Mouse (Mus musculus) olfactory bulb, adult 2 months (tissue): ENCODE results near the gene Tecpr2. TPM values are rescaled to one million over a fixed set of nuclear protein-coding genes. Genes with fewer than 3 reads are reported as not detected.

Experiments
- H3K27ac ChIP-seq: fragments of 200-500 bp; 2 replicates; pipeline ENCODE4 v1.5.1; 2012; ENCODE audit warnings: low read depth, low read length; ENCODE audit not compliant: insufficient read depth
- H3K4me1 ChIP-seq: fragments of 200-500 bp; 2 replicates; pipeline ENCODE4 v1.6.1; 2012; ENCODE audit warnings: low read length; ENCODE audit not compliant: control insufficient read depth, insufficient read depth
- H3K4me3 ChIP-seq: fragments of 200-500 bp; 2 replicates; pipeline ENCODE4 v1.5.1; 2012; ENCODE audit warnings: mild to moderate bottlenecking, low read depth, low read length, moderate library complexity; ENCODE audit not compliant: insufficient read depth
- CTCF ChIP-seq: fragments of 200-500 bp; IDR thresholded peaks from 2 replicates; pipeline ENCODE4 v1.5.1; 2012; ENCODE audit warnings: low read depth, mild to moderate bottlenecking, low read length, moderate library complexity; ENCODE audit not compliant: insufficient read depth
- POLR2A ChIP-seq: fragments of 200-500 bp; IDR thresholded peaks from 2 replicates; pipeline ENCODE4 v1.6.1; 2012; ENCODE audit warnings: mild to moderate bottlenecking, low read depth, low read length, moderate library complexity; ENCODE audit not compliant: insufficient read depth
- WGBS: fragments of 180-500 bp; shearing (Covaris S2); methylation state at CpG from one replicate; pipeline ENCODE4 v1.1.7; 2018; 5-methylcytosine and 5-hydroxymethylcytosine counted together
- polyA plus RNA-seq: library from polyadenylated mRNA; stranded (reverse); fragments of >200 nt; gene quantifications from 2 replicates; pipeline ENCODE4 v1.2.4, GENCODE M21; 2012; ENCODE audit warnings: low replicate concordance; ENCODE audit not compliant: missing spikeins, insufficient read depth, insufficient read length

The Tecpr2 gene
- polyA plus RNA-seq, 1 experiment: not detected

- 39% methylated on average over 9 of the region's 9 CpGs for WGBS
- 0 out of 2 replicates have a peak overlapping the region, but pooled peaks have one; percentile 34 for H3K27ac ChIP-seq
- no peak overlapping the region for H3K4me3 ChIP-seq
- TF ChIP-seq CTCF (peak; percentile 85), POLR2A (no peak)
- peaks cover 17% of the 10 kb centered on the region for H3K4me1 ChIP-seq
Measured at GRCm38 (mm10) chr12:110935983-110936620, 47.0 kb downstream of the Tecpr2 start.

DNA sequence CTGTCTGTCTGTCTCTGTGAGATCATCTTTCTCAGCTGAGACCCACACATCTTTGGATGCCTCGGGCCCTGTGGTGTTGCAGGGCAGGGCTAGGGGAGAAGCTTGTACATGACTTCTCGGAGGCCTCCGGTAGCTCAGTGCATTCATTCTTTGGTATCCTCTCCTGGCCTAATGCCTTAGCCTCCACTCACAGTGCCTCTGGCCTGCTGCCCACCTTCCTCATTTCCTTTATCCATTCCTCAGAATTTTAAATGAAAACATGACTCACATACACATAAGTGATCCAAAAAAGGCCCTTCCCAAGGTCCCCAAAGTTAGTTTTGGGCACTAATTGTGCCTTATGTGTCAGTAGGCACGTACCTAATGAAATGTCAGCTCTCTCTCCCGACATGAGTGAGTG, 48.4 kb downstream of the Tecpr2 start:
- no peak overlapping the region for H3K4me3 ChIP-seq
- peaks cover 19% of the 10 kb centered on the region for H3K4me1 ChIP-seq
- no peak overlapping the region for H3K27ac ChIP-seq
- TF ChIP-seq POLR2A: no peak
- no peak for TF ChIP-seq CTCF
- 70% methylated on average over 5 of the region's 5 CpGs for WGBS

GRCm38 (mm10) chr12:110939385-110939784, 50.3 kb downstream of the Tecpr2 start:
- Histone ChIP-seq H3K4me3 (no peak overlapping the region), H3K27ac (no peak overlapping the region), H3K4me1 (peaks cover 15% of the 10 kb centered on the region)
- TF ChIP-seq POLR2A (no peak), CTCF (no peak)
- 93% methylated on average over 5 of the region's 5 CpGs for WGBS

- TF ChIP-seq CTCF (no peak), POLR2A (no peak)
- 64% methylated on average over 3 of the region's 3 CpGs for WGBS
- Histone ChIP-seq H3K4me3 (no peak overlapping the region), H3K4me1 (peaks cover 18% of the 10 kb centered on the region), H3K27ac (peak overlapping the region; percentile 82)
Measured at GRCm38 (mm10) chr12:110940869-110941268, 51.8 kb downstream of the Tecpr2 start.

GRCm38 (mm10) chr12:110946216-110946615, 57.2 kb downstream of the Tecpr2 start:
- TF ChIP-seq CTCF: no peak
- Histone ChIP-seq H3K4me3 (no peak overlapping the region), H3K27ac (peak overlapping the region; percentile 80), H3K4me1 (peaks cover 11% of the 10 kb centered on the region)
- WGBS: 38% methylated on average over 7 of the region's 7 CpGs

- WGBS: 93% methylated on average over 6 of the region's 6 CpGs
Measured at GRCm38 (mm10) chr12:110948082-110948909, 59.2 kb downstream of the Tecpr2 start.

DNA sequence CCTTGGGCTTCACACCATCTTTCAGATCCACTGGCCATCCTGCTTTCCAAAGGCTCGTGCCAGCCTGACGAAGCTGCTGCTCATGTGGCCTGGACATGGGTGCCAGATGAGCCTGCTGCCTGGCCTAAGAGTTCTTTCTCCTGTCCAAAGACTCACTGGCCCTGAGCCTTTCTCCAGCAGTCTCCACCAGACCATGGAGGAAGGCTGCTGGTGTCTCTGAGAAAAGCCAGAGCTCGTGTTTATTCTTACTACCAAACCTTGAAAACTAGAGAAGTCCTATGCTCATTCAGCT, 59.8 kb downstream of the Tecpr2 start:
- Histone ChIP-seq H3K4me1 (peaks cover 9% of the 10 kb centered on the region), H3K27ac (no peak overlapping the region), H3K4me3 (no peak overlapping the region)
- 85% methylated on average over 3 of the region's 3 CpGs for WGBS
- TF ChIP-seq POLR2A: no peak
- TF ChIP-seq CTCF: no peak

More at GRCm38 (mm10) chr12:110948082-110948909, 59.2 kb downstream of the Tecpr2 start:
- Histone ChIP-seq H3K4me3 (no peak overlapping the region), H3K27ac (no peak overlapping the region), H3K4me1 (peaks cover 9% of the 10 kb centered on the region)
- TF ChIP-seq POLR2A (no peak), CTCF (no peak)

DNA sequence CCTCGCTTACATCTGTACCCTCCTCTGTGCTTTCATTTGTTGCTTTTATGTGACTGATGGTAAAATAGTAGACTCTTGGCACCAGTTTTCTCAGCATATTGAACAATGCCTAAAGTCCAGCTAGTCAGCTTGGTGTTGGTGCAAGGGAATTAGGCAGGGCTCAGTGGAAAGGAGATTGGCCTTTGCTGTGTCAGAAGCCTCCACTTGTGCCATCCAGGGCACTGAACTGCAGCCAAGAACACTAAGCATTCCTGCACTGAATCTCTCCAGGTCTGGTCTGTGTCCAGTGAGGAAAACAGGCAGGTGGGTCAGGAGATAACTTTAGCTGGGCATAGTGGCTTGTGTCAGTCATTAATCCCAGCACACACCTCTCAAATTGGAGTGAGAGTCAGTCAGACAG, 60.3 kb downstream of the Tecpr2 start:
- WGBS: 95% methylated on average over 1 of the region's 1 CpGs
- TF ChIP-seq CTCF: no peak
- TF ChIP-seq POLR2A: no peak
- Histone ChIP-seq H3K27ac (no peak overlapping the region), H3K4me3 (no peak overlapping the region), H3K4me1 (peaks cover 7% of the 10 kb centered on the region)

DNA sequence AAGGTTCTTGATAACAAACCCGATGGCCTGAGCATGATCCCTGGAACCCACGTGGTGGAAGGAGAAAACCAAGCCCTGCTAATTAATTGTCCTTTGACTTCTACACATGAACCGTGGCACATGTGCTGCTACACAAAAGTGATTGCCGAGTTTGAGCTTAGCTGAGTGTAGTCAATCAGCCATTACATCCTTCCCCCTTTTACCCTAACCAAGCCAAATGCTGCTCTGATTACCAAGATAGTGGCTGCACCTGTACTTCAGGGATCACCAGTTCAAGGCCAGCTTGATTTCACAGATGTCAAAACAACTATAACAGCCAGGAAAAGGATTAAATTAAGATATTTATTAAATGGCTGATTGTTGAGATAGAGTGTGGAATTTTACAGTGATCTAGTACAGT, 61.1 kb downstream of the Tecpr2 start:
- Histone ChIP-seq H3K4me3 (no peak overlapping the region), H3K27ac (no peak overlapping the region), H3K4me1 (peaks cover 4% of the 10 kb centered on the region)
- WGBS: 88% methylated on average over 4 of the region's 4 CpGs
- TF ChIP-seq POLR2A: no peak
- TF ChIP-seq CTCF: no peak

- no peak overlapping the region for H3K4me3 ChIP-seq
- peaks cover 3% of the 10 kb centered on the region for H3K4me1 ChIP-seq
Measured at GRCm38 (mm10) chr12:110951236-110951635, 62.2 kb downstream of the Tecpr2 start.

More at GRCm38 (mm10) chr12:110951236-110951635, 62.2 kb downstream of the Tecpr2 start:
- TF ChIP-seq CTCF (no peak), POLR2A (no peak)
- H3K27ac ChIP-seq: no peak overlapping the region
- WGBS: 87% methylated on average over 7 of the region's 7 CpGs
